Mouse (Mus musculus): ENCODE measurements around the gene Arl6. TPM values are rescaled to one million over a fixed set of nuclear protein-coding genes. Genes with fewer than 3 reads are reported as not detected.

Gene Arl6
- polyA plus RNA-seq, 1 experiment from 2014 or later = 3.2 TPM

GRCm38 (mm10) chr16:59564025-59564424, 75.2 kb downstream of the Arl6 start:
- H3K4me1 ChIP-seq (replicated peaks) = no peaks in the 10 kb centered on the region
- H3K9me3 ChIP-seq (replicated peaks) = no peaks in the 10 kb centered on the region
- no peak for ATAC-seq (ENCODE audit: insufficient read depth)
- no peak overlapping the region for H3K4me2 ChIP-seq
- no peak overlapping the region for H3K27ac ChIP-seq (replicated peaks)
- H3K36me3 ChIP-seq (replicated peaks) = no peaks in the 10 kb centered on the region
- H3K4me3 ChIP-seq (replicated peaks) = no peak overlapping the region
- H3K9ac ChIP-seq = no peak overlapping the region
- no peaks in the 10 kb centered on the region for H3K27me3 ChIP-seq
- 56% methylated on average over 5 of the region's 5 CpGs for WGBS (ENCODE audit: insufficient replicate concordance)

Other genes starting within 250 kb of the Arl6 start
- gene Gabrr3, start 232.1 kb downstream of the Arl6 start, polyA plus RNA-seq (2015; fragmentation: Nextera tagmentation; extraction: Ambion mirVana) = not detected in 2 replicates
- 13.9 TPM in 2 replicates for gene Riox2, start 167.6 kb downstream of the Arl6 start, polyA plus RNA-seq (2015; fragmentation: Nextera tagmentation; extraction: Ambion mirVana)
- gene Crybg3, start 38.4 kb downstream of the Arl6 start, polyA plus RNA-seq (2015; fragmentation: Nextera tagmentation; extraction: Ambion mirVana) = 0.81 and 1.0 TPM in 2 replicates

Data from liver, embryonic 15.5 days (tissue).